Mouse (Mus musculus) kidney, embryonic 14.5 days (tissue): ENCODE measurements around the gene Kcnh8. TPM values are rescaled to one million over a fixed set of nuclear protein-coding genes. Genes with fewer than 3 reads are reported as not detected.

Experiments used
- ATAC-seq: fragments of 200-750 bp; cut with Nextera tagmentation; 2 replicates; pipeline ENCODE4 v1.8.0; 2017; ENCODE audit warnings: moderate number of reproducible peaks, mild to moderate bottlenecking, moderate TSS enrichment, moderate library complexity; ENCODE audit not compliant: low FRiP score, low TSS enrichment
- H3K27ac ChIP-seq: fragments of 300-500 bp; sonication (generic); 2 replicates; pipeline ENCODE4 v1.5.1; 2014; ENCODE audit warnings: low read depth, mild to moderate bottlenecking, low read length, moderate library complexity, mixed read lengths
- H3K27me3 ChIP-seq: fragments of 300-500 bp; sonication (generic); 2 replicates; pipeline ENCODE4 v1.6.1; 2014; ENCODE audit warnings: mild to moderate bottlenecking, low read length; ENCODE audit not compliant: control insufficient read depth, insufficient read depth
- H3K36me3 ChIP-seq: fragments of 300-500 bp; sonication (generic); 2 replicates; pipeline ENCODE4 v1.6.1; 2014; ENCODE audit warnings: low read length, mixed read lengths; ENCODE audit not compliant: control insufficient read depth, insufficient read depth
- H3K4me1 ChIP-seq: fragments of 300-500 bp; sonication (generic); 2 replicates; pipeline ENCODE4 v1.6.1; 2014; ENCODE audit warnings: low read length, mixed read lengths; ENCODE audit not compliant: control insufficient read depth, insufficient read depth
- H3K4me2 ChIP-seq: fragments of 300-500 bp; sonication (generic); replicated peaks from 2 replicates; pipeline ENCODE4 v1.6.1; 2014; ENCODE audit warnings: low read depth, mild to moderate bottlenecking, low read length
- H3K4me3 ChIP-seq: fragments of 300-500 bp; sonication (generic); 2 replicates; pipeline ENCODE4 v1.5.1; 2014; ENCODE audit warnings: mild to moderate bottlenecking, low read length
- H3K9ac ChIP-seq: fragments of 300-500 bp; sonication (generic); 2 replicates; pipeline ENCODE4 v1.6.1; 2014; ENCODE audit warnings: low read depth, mild to moderate bottlenecking, low read length, moderate library complexity
- H3K9me3 ChIP-seq: fragments of 300-500 bp; sonication (generic); 2 replicates; pipeline ENCODE4 v1.6.1; 2016; ENCODE audit warnings: low read length; ENCODE audit not compliant: control insufficient read depth
- WGBS: fragments of 180-500 bp; shearing (Covaris S2); extraction: QIAGEN DNeasy Blood & Tissue Kit; methylation state at CpG from one replicate; pipeline ENCODE4 v1.1.7; 2014; 5-methylcytosine and 5-hydroxymethylcytosine counted together
- polyA plus RNA-seq: library from polyadenylated mRNA; unstranded; fragments of >200 nt; fragmentation: Nextera tagmentation; extraction: Ambion mirVana; gene quantifications from 2 replicates; pipeline ENCODE4 v1.2.1, GENCODE M21; 2014

Kcnh8 gene
- polyA plus RNA-seq, 1 experiment from 2014 or later = 0.76 TPM

GRCm38 (mm10) chr17:52788151-52788550, 185.6 kb downstream of the Kcnh8 start:
- ATAC-seq = no peak
- no peaks in the 10 kb centered on the region for H3K9me3 ChIP-seq
- no peaks in the 10 kb centered on the region for H3K27me3 ChIP-seq
- no peak overlapping the region for H3K27ac ChIP-seq
- no peak overlapping the region for H3K9ac ChIP-seq
- no peak overlapping the region for H3K4me2 ChIP-seq
- WGBS = 71% methylated on average over 3 of the region's 3 CpGs
- no peaks in the 10 kb centered on the region for H3K4me1 ChIP-seq
- no peak overlapping the region for H3K4me3 ChIP-seq
- no peaks in the 10 kb centered on the region for H3K36me3 ChIP-seq

GRCm38 (mm10) chr17:52804463-52804862, 202.0 kb downstream of the Kcnh8 start:
- 69% methylated on average over 6 of the region's 6 CpGs for WGBS
- Histone ChIP-seq H3K9me3 (no peaks in the 10 kb centered on the region), H3K27ac (no peak overlapping the region), H3K36me3 (no peaks in the 10 kb centered on the region), H3K27me3 (no peaks in the 10 kb centered on the region), H3K4me1 (no peaks in the 10 kb centered on the region), H3K4me3 (no peak overlapping the region), H3K4me2 (no peak overlapping the region), H3K9ac (no peak overlapping the region)
- ATAC-seq = no peak

- no peak for ATAC-seq
- 73% methylated on average over 1 of the region's 1 CpGs for WGBS
- Histone ChIP-seq H3K36me3 (no peaks in the 10 kb centered on the region), H3K4me1 (no peaks in the 10 kb centered on the region), H3K27me3 (no peaks in the 10 kb centered on the region), H3K4me3 (no peak overlapping the region), H3K4me2 (no peak overlapping the region), H3K9ac (no peak overlapping the region), H3K9me3 (no peaks in the 10 kb centered on the region), H3K27ac (no peak overlapping the region)
These were observed 208.3 kb downstream of the Kcnh8 start for GRCm38 (mm10) chr17:52810773-52811172.

- H3K9me3 ChIP-seq = no peaks in the 10 kb centered on the region
- ATAC-seq = no peak
- 88% methylated on average over 1 of the region's 1 CpGs for WGBS
- H3K27ac ChIP-seq = no peak overlapping the region
- no peak overlapping the region for H3K9ac ChIP-seq
- no peaks in the 10 kb centered on the region for H3K27me3 ChIP-seq
- no peak overlapping the region for H3K4me2 ChIP-seq
- H3K4me3 ChIP-seq = no peak overlapping the region
- H3K4me1 ChIP-seq = no peaks in the 10 kb centered on the region
- H3K36me3 ChIP-seq = no peaks in the 10 kb centered on the region
These were observed 216.5 kb downstream of the Kcnh8 start for GRCm38 (mm10) chr17:52819007-52819406.

- H3K36me3 ChIP-seq = no peaks in the 10 kb centered on the region
- no peak overlapping the region for H3K27ac ChIP-seq
- no peak overlapping the region for H3K9ac ChIP-seq
- H3K27me3 ChIP-seq = no peaks in the 10 kb centered on the region
- H3K4me2 ChIP-seq = no peak overlapping the region
- no peak overlapping the region for H3K4me3 ChIP-seq
- no peaks in the 10 kb centered on the region for H3K4me1 ChIP-seq
- 97% methylated on average over 4 of the region's 4 CpGs for WGBS
- H3K9me3 ChIP-seq = no peaks in the 10 kb centered on the region
- ATAC-seq = no peak
These were observed 227.2 kb downstream of the Kcnh8 start for GRCm38 (mm10) chr17:52829678-52830077.

- H3K36me3 ChIP-seq = no peaks in the 10 kb centered on the region
- H3K27me3 ChIP-seq = no peaks in the 10 kb centered on the region
- no peak overlapping the region for H3K4me2 ChIP-seq
- no peaks in the 10 kb centered on the region for H3K9me3 ChIP-seq
- H3K4me1 ChIP-seq = no peaks in the 10 kb centered on the region
- ATAC-seq = no peak
- no peak overlapping the region for H3K9ac ChIP-seq
- WGBS = 83% methylated on average over 3 of the region's 3 CpGs
- H3K4me3 ChIP-seq = no peak overlapping the region
- H3K27ac ChIP-seq = no peak overlapping the region
These were observed 270.7 kb downstream of the Kcnh8 start for GRCm38 (mm10) chr17:52873195-52873594.

GRCm38 (mm10) chr17:52878964-52879363, 276.5 kb downstream of the Kcnh8 start:
- H3K4me3 ChIP-seq = no peak overlapping the region
- H3K9ac ChIP-seq = no peak overlapping the region
- H3K9me3 ChIP-seq = no peaks in the 10 kb centered on the region
- no peaks in the 10 kb centered on the region for H3K4me1 ChIP-seq
- H3K27ac ChIP-seq = no peak overlapping the region
- WGBS = 48% methylated on average over 1 of the region's 1 CpGs
- H3K36me3 ChIP-seq = no peaks in the 10 kb centered on the region
- H3K4me2 ChIP-seq = no peak overlapping the region
- ATAC-seq = no peak
- no peaks in the 10 kb centered on the region for H3K27me3 ChIP-seq

GRCm38 (mm10) chr17:52880051-52880450, 277.5 kb downstream of the Kcnh8 start:
- no peak overlapping the region for H3K4me3 ChIP-seq
- H3K4me2 ChIP-seq = no peak overlapping the region
- H3K27ac ChIP-seq = no peak overlapping the region
- no peaks in the 10 kb centered on the region for H3K9me3 ChIP-seq
- H3K27me3 ChIP-seq = no peaks in the 10 kb centered on the region
- no peaks in the 10 kb centered on the region for H3K4me1 ChIP-seq
- ATAC-seq = no peak
- H3K36me3 ChIP-seq = no peaks in the 10 kb centered on the region
- 68% methylated on average over 2 of the region's 2 CpGs for WGBS
- no peak overlapping the region for H3K9ac ChIP-seq

GRCm38 (mm10) chr17:52885210-52885609, 282.7 kb downstream of the Kcnh8 start:
- ATAC-seq = no peak
- no peak overlapping the region for H3K9ac ChIP-seq
- H3K27ac ChIP-seq = no peak overlapping the region
- H3K4me2 ChIP-seq = no peak overlapping the region
- H3K9me3 ChIP-seq = no peaks in the 10 kb centered on the region
- H3K4me1 ChIP-seq = no peaks in the 10 kb centered on the region
- no peak overlapping the region for H3K4me3 ChIP-seq
- 70% methylated on average over 1 of the region's 1 CpGs for WGBS
- H3K27me3 ChIP-seq = no peaks in the 10 kb centered on the region
- H3K36me3 ChIP-seq = no peaks in the 10 kb centered on the region
